Mouse (Mus musculus): Measurements from ENCODE around the gene Cyb5d1. TPM values are rescaled to one million over a fixed set of nuclear protein-coding genes. Genes with fewer than 3 reads are reported as not detected.

Cyb5d1 gene
- polyA plus RNA-seq, 1 experiment = 23.0 TPM

DNA sequence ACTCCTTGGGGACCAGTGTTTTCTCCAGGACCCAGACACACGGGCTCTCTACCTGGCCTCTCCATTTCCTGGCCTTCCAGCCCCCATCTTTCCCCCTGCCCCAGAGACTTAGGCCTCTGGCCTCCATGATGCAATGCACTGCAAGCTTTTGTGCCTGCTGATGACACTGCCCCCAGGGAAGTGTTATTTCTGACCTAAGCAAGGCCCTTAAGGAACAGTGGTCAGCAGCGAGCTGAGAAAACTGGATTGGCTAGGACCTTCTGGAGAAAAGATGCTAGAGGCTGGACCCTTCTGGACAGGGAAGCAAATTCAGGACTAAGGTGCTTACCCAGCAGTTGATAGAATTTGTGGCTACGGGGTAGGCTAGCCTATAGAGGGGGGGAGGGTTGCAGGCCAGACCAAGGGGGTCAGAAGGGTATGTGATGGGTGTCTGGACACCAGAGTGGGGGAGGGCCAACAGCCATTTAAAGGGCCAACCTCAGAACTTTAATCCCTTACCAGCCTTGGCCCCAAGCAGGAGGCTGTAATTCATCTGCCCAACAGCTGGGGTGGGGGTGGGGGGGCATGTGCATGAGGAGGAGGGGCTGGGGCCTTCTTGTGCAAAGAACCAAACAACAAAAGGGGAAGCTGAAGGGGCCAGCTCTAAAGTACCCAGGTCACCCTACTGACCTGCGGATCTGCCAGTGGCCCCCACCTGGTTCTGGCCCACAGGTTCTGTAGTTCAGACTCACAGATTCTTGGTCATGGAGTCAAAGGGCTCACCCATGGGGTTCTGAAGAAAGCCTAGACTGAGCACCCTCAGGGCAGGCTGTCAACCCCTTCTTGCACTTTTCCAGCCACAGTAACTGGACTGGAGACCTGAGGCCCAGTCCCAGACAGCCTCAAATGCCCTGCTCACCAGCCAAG is 19.2 kb upstream of the Cyb5d1 start:
- peak overlapping the region; percentile 50 for H3ac ChIP-seq (ENCODE audit: control insufficient read depth, insufficient read length)
- peak overlapping the region; percentile 100 for H3K4me3 ChIP-seq
- H3K36me3 ChIP-seq (ENCODE audit: control insufficient read depth, insufficient read depth) = peaks cover 13% of the 10 kb centered on the region
- H3K27me3 ChIP-seq (ENCODE audit: control insufficient read depth, insufficient read depth, insufficient read length) = no peaks in the 10 kb centered on the region
- H3K4me2 ChIP-seq (ENCODE audit: low read depth) = peak overlapping the region; percentile 96
- peaks cover 41% of the 10 kb centered on the region for H3K79me2 ChIP-seq (ENCODE audit: control insufficient read depth, insufficient read depth)
- peak; percentile 100 for TF ChIP-seq CEBPB (IDR thresholded peaks at IDR 0.05; ENCODE audit: insufficient read depth, poor library complexity, severe bottlenecking)
- peak; percentile 77 for TF ChIP-seq TCF12 (IDR thresholded peaks at IDR 0.05; ENCODE audit: insufficient read depth, poor library complexity, severe bottlenecking)
- TF ChIP-seq POLR2AphosphoS2 (IDR thresholded peaks at IDR 0.05; ENCODE audit: insufficient read length, low read depth) = no peak
- TF ChIP-seq SRF (IDR thresholded peaks at IDR 0.05; ENCODE audit: control insufficient read depth, insufficient read length, low read depth) = no peak
- peak; percentile 64 to 94 (median 74) for TF ChIP-seq MYOD1 (IDR thresholded peaks at IDR 0.05; ENCODE audit: control insufficient read depth in 1 of 3, insufficient read length in 2 of 3, low read depth in 2 of 3)
- peak; percentile 1 for TF ChIP-seq POLR2A (IDR thresholded peaks at IDR 0.05; ENCODE audit: insufficient read length, low read depth)

DNA sequence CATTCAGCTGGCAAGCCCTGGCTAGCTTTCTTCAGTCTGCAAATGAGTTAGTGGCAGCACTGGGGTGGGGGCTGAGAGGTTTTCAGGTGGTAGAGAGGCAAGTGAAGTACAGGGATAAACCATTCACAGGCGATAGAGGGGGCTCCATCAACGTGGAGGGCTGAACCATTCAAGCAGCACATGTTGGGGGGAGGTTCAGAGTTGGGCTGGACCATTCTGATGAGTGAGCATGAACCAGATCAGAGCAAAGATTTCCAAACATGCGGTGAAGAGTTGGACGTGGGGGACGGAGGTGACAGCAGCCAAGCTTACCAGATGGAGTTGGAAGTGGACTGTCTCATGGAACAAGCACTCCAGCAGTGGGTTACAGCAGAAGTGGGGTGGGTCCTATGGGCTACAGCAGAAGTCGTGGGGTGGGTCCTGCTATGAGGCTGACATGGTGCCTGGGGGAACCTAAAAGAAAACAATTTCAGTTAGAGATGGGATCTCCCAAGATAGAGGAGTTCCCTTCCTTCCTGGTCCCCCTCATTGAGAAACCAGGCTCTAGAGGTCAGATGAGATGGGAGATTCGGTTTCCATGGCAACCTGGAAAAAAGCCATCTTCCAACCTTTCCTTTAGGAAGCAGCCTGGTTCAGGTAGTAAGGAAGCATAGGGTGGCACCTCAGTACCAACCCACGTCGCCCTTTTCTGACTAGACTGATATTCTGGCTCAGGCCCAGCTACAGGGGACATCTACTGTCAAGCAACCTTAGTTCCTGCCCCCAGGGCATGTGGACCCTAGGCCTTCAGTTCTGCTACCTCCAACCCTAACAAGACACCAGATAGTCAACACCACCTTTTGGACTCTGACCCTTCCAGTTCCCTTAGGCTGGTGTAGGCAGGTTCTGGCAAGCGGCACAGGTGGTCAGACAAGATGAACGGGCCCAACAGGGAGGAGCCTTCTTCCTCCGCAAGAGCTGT is 18.1 kb upstream of the Cyb5d1 start, which contains the start of gene Kdm6b:
Gene Kdm6b, minus strand, starts transcription at position 455 of the 961 bp plus-strand sequence.
- Histone ChIP-seq H3K79me2 (ENCODE audit: control insufficient read depth, insufficient read depth) (peaks cover 50% of the 10 kb centered on the region), H3K36me3 (ENCODE audit: control insufficient read depth, insufficient read depth) (peaks cover 13% of the 10 kb centered on the region), H3ac (ENCODE audit: control insufficient read depth, insufficient read length) (peak within 1 kb of the TSS; percentile 50), H3K27me3 (ENCODE audit: control insufficient read depth, insufficient read depth, insufficient read length) (no peaks in the 10 kb centered on the region), H3K4me2 (ENCODE audit: low read depth) (peak within 1 kb of the TSS; percentile 96), H3K4me3 (peak within 1 kb of the TSS; percentile 100)
- TF ChIP-seq MAX (IDR thresholded peaks at IDR 0.05; ENCODE audit: low read depth) (no peak), POLR2A (IDR thresholded peaks at IDR 0.05; ENCODE audit: insufficient read length, low read depth) (peak; percentile 48), POLR2AphosphoS2 (IDR thresholded peaks at IDR 0.05; ENCODE audit: insufficient read length, low read depth) (peak; percentile 66)

- H3K79me2 ChIP-seq (ENCODE audit: control insufficient read depth, insufficient read depth) = peaks cover 60% of the 10 kb centered on the region
- H3K36me3 ChIP-seq (ENCODE audit: control insufficient read depth, insufficient read depth) = peaks cover 19% of the 10 kb centered on the region
- TF ChIP-seq POLR2AphosphoS2 (IDR thresholded peaks at IDR 0.05; ENCODE audit: insufficient read length, low read depth) (peak; percentile 41), MYOG (IDR thresholded peaks at IDR 0.05; ENCODE audit: control insufficient read depth in 1 of 3, insufficient read depth in 1 of 3, insufficient read length in 2 of 3, low read depth in 2 of 3) (no peak)
- H3K4me3 ChIP-seq = peak overlapping the region; percentile 100
- H3K4me2 ChIP-seq (ENCODE audit: low read depth) = peak overlapping the region; percentile 96
- H3K27me3 ChIP-seq (ENCODE audit: control insufficient read depth, insufficient read depth, insufficient read length) = no peaks in the 10 kb centered on the region
- peak overlapping the region; percentile 69 for H3ac ChIP-seq (ENCODE audit: control insufficient read depth, insufficient read length)
Measured at GRCm38 (mm10) chr11:69412548-69412947, 17.1 kb upstream of the Cyb5d1 start.

GRCm38 (mm10) chr11:69411538-69412203 is 16.2 kb upstream of the Cyb5d1 start:
- H3K79me2 ChIP-seq (ENCODE audit: control insufficient read depth, insufficient read depth) = peaks cover 68% of the 10 kb centered on the region
- peak overlapping the region; percentile 100 for H3K4me3 ChIP-seq
- peak; percentile 78 for TF ChIP-seq POLR2AphosphoS2 (IDR thresholded peaks at IDR 0.05; ENCODE audit: insufficient read length, low read depth)
- no peak for TF ChIP-seq REST (IDR thresholded peaks at IDR 0.05; ENCODE audit: insufficient read depth, insufficient read length)
- TF ChIP-seq MYOD1 (IDR thresholded peaks at IDR 0.05; ENCODE audit: control insufficient read depth in 1 of 3, insufficient read length in 2 of 3, low read depth in 2 of 3) = peak in 1 of 3 experiments; percentile 22
- TF ChIP-seq POLR2A (IDR thresholded peaks at IDR 0.05; ENCODE audit: insufficient read length, low read depth) = peak; percentile 58
- peak in 1 of 3 experiments; percentile 1 for TF ChIP-seq MYOG (IDR thresholded peaks at IDR 0.05; ENCODE audit: control insufficient read depth in 1 of 3, insufficient read depth in 1 of 3, insufficient read length in 2 of 3, low read depth in 2 of 3)
- peak; percentile 39 for TF ChIP-seq USF1 (IDR thresholded peaks at IDR 0.05; ENCODE audit: low read depth)
- TF ChIP-seq CEBPB (IDR thresholded peaks at IDR 0.05; ENCODE audit: insufficient read depth, poor library complexity, severe bottlenecking) = no peak
- H3K27me3 ChIP-seq (ENCODE audit: control insufficient read depth, insufficient read depth, insufficient read length) = no peaks in the 10 kb centered on the region
- H3K36me3 ChIP-seq (ENCODE audit: control insufficient read depth, insufficient read depth) = peaks cover 26% of the 10 kb centered on the region
- peak overlapping the region; percentile 69 for H3ac ChIP-seq (ENCODE audit: control insufficient read depth, insufficient read length)
- peak overlapping the region; percentile 96 for H3K4me2 ChIP-seq (ENCODE audit: low read depth)

DNA sequence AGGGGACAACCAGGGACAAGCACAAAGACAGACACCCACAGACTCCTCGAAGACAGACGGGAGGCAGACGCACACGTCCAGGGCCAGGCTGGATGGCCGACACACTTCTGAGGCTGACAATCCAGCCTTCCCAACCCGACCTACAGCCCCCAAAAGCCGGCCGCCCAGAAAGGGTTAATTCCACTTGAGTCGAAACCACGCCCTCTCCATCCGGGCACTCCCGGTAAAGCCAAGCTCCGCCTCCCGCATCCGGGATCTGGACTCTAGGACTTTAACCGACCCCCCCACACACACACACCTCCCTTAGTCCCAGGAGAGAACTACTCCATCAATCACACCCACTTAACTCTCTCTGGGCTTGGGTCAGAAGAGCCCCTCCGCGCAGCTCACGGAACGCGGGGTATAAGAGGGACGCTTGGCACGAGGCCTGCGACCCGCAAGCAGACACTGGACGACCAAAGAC is 15.7 kb upstream of the Cyb5d1 start:
- Histone ChIP-seq H3K79me2 (ENCODE audit: control insufficient read depth, insufficient read depth) (peaks cover 68% of the 10 kb centered on the region), H3K4me3 (peak overlapping the region; percentile 100), H3K36me3 (ENCODE audit: control insufficient read depth, insufficient read depth) (peaks cover 30% of the 10 kb centered on the region), H3ac (ENCODE audit: control insufficient read depth, insufficient read length) (peak overlapping the region; percentile 69), H3K27me3 (ENCODE audit: control insufficient read depth, insufficient read depth, insufficient read length) (no peaks in the 10 kb centered on the region), H3K4me2 (ENCODE audit: low read depth) (peak overlapping the region; percentile 96)
- peak; percentile 22 for TF ChIP-seq POLR2A (IDR thresholded peaks at IDR 0.05; ENCODE audit: insufficient read length, low read depth)
- TF ChIP-seq TCF3 (IDR thresholded peaks at IDR 0.05; ENCODE audit: insufficient read length, low read depth) = no peak

Measured in myocyte (in vitro differentiated cells).